16 mouse cellular contexts compared by ENCODE assay signal in genomic region chr5:112786788-112787187, GRCm38 (mm10).
"Had no signal": no experiment of that assay in that cellular context is flagged by ENCODE, and none has a peak within 500 bp of the region (broad histone marks: within the 10 kb centered on the region; RNA-seq: fewer than 3 reads in every experiment).

No protein-coding gene starts in this region.

- H3K9ac ChIP-seq: lung, embryonic 14.5 days; midbrain, embryonic 13.5 days; neural tube, embryonic 13.5 days; neural tube, embryonic 15.5 days had no signal

- DNase-seq: lung, adult 18-20 months; lung, embryonic 14.5 days; lung, postnatal 10 days; lung, postnatal 4 days; retina, postnatal 1 day; right cerebral cortex, postnatal 4 days; spleen, adult 18-20 months; thymus, adult 18-20 months; thymus, postnatal 14 days; thymus, postnatal 36 days had no signal

- ATAC-seq: midbrain, embryonic 13.5 days; midbrain, embryonic 16.5 days had no signal

- H3K4me1 ChIP-seq: midbrain, embryonic 13.5 days; neural tube, embryonic 13.5 days; neural tube, embryonic 15.5 days had no signal

- H3K36me3 ChIP-seq: midbrain, embryonic 10.5 days; midbrain, embryonic 13.5 days; neural tube, embryonic 13.5 days; neural tube, embryonic 15.5 days had no signal

- H3K4me2 ChIP-seq: lung, embryonic 14.5 days; midbrain, embryonic 13.5 days; neural tube, embryonic 13.5 days; neural tube, embryonic 15.5 days had no signal

- H3K27ac ChIP-seq: midbrain, embryonic 10.5 days; midbrain, embryonic 13.5 days; neural tube, embryonic 13.5 days; neural tube, embryonic 15.5 days had no signal

- H3K4me3 ChIP-seq: midbrain, embryonic 10.5 days; midbrain, embryonic 13.5 days; myocyte; neural tube, embryonic 13.5 days; neural tube, embryonic 15.5 days had no signal

- H3K9me3 ChIP-seq: midbrain, embryonic 10.5 days; midbrain, embryonic 13.5 days; neural tube, embryonic 13.5 days; neural tube, embryonic 15.5 days had no signal
